Mouse (Mus musculus): Measurements from ENCODE around the gene Ttc39a. TPM values are rescaled to one million over a fixed set of nuclear protein-coding genes. Genes with fewer than 3 reads are reported as not detected.
A peak's percentile ranks its signal among the peaks of the same experiment; 100 is the strongest.

Ttc39a gene
- polyA plus RNA-seq, 1 experiment from 2014 or later = 19.8 TPM

GRCm38 (mm10) chr4:109442649-109443048 lies 36.2 kb downstream of the Ttc39a start:
- H3K9me3 ChIP-seq (ENCODE audit: control insufficient read depth, low read length) = no peaks in the 10 kb centered on the region
- H3K36me3 ChIP-seq (ENCODE audit: control insufficient read depth, insufficient read depth, low read length) = no peaks in the 10 kb centered on the region; the same call in 1 of the 2 replicates
- H3K27me3 ChIP-seq (replicated peaks; ENCODE audit: control insufficient read depth, insufficient read depth, low read length) = no peaks in the 10 kb centered on the region
- no peak overlapping the region for H3K9ac ChIP-seq (ENCODE audit: low read depth, low read length)
- H3K27ac ChIP-seq (ENCODE audit: low read length) = no peak overlapping the region
- H3K4me2 ChIP-seq (ENCODE audit: low read depth, low read length) = no peak overlapping the region
- WGBS = 75% methylated on average over 4 of the region's 4 CpGs
- H3K4me3 ChIP-seq (ENCODE audit: low read length) = no peak overlapping the region
- ATAC-seq = no peak
- H3K4me1 ChIP-seq (ENCODE audit: control insufficient read depth, insufficient read depth, low read length) = no peaks in the 10 kb centered on the region

- no peaks in the 10 kb centered on the region; the same call in 1 of the 2 replicates for H3K36me3 ChIP-seq (ENCODE audit: control insufficient read depth, insufficient read depth, low read length)
- no peak overlapping the region for H3K4me3 ChIP-seq (ENCODE audit: low read length)
- no peaks in the 10 kb centered on the region for H3K4me1 ChIP-seq (ENCODE audit: control insufficient read depth, insufficient read depth, low read length)
- H3K4me2 ChIP-seq (ENCODE audit: low read depth, low read length) = no peak overlapping the region
- no peaks in the 10 kb centered on the region for H3K27me3 ChIP-seq (replicated peaks; ENCODE audit: control insufficient read depth, insufficient read depth, low read length)
- H3K9me3 ChIP-seq (ENCODE audit: control insufficient read depth, low read length) = no peaks in the 10 kb centered on the region
- no peak overlapping the region for H3K27ac ChIP-seq (ENCODE audit: low read length)
- no peak for ATAC-seq
- 68% methylated on average over 6 of the region's 6 CpGs for WGBS
- no peak overlapping the region for H3K9ac ChIP-seq (ENCODE audit: low read depth, low read length)
Observed at GRCm38 (mm10) chr4:109444471-109444870, 38.0 kb downstream of the Ttc39a start.

GRCm38 (mm10) chr4:109444951-109445350 lies 38.5 kb downstream of the Ttc39a start:
- Histone ChIP-seq H3K9ac (ENCODE audit: low read depth, low read length) (no peak overlapping the region), H3K4me2 (ENCODE audit: low read depth, low read length) (no peak overlapping the region), H3K4me3 (ENCODE audit: low read length) (no peak overlapping the region), H3K27ac (ENCODE audit: low read length) (no peak overlapping the region), H3K27me3 (replicated peaks; ENCODE audit: control insufficient read depth, insufficient read depth, low read length) (no peaks in the 10 kb centered on the region), H3K9me3 (ENCODE audit: control insufficient read depth, low read length) (no peaks in the 10 kb centered on the region), H3K4me1 (ENCODE audit: control insufficient read depth, insufficient read depth, low read length) (no peaks in the 10 kb centered on the region), H3K36me3 (ENCODE audit: control insufficient read depth, insufficient read depth, low read length) (no peaks in the 10 kb centered on the region; the same call in 1 of the 2 replicates)
- no peak for ATAC-seq
- 82% methylated on average over 2 of the region's 2 CpGs for WGBS

- H3K36me3 ChIP-seq (ENCODE audit: control insufficient read depth, insufficient read depth, low read length) = no peaks in the 10 kb centered on the region; the same call in 1 of the 2 replicates
- 69% methylated on average over 2 of the region's 2 CpGs for WGBS
- peak; percentile 89 for ATAC-seq
Observed at GRCm38 (mm10) chr4:109445397-109445796, 39.0 kb downstream of the Ttc39a start.

GRCm38 (mm10) chr4:109445956-109446355 lies 39.5 kb downstream of the Ttc39a start:
- no peak overlapping the region for H3K4me2 ChIP-seq (ENCODE audit: low read depth, low read length)
- WGBS = 83% methylated on average over 1 of the region's 1 CpGs
- H3K27me3 ChIP-seq (replicated peaks; ENCODE audit: control insufficient read depth, insufficient read depth, low read length) = no peaks in the 10 kb centered on the region
- no peaks in the 10 kb centered on the region; the same call in 1 of the 2 replicates for H3K36me3 ChIP-seq (ENCODE audit: control insufficient read depth, insufficient read depth, low read length)
- H3K27ac ChIP-seq (ENCODE audit: low read length) = no peak overlapping the region
- H3K9ac ChIP-seq (ENCODE audit: low read depth, low read length) = no peak overlapping the region
- H3K4me3 ChIP-seq (ENCODE audit: low read length) = no peak overlapping the region
- no peaks in the 10 kb centered on the region for H3K9me3 ChIP-seq (ENCODE audit: control insufficient read depth, low read length)
- H3K4me1 ChIP-seq (ENCODE audit: control insufficient read depth, insufficient read depth, low read length) = no peaks in the 10 kb centered on the region
- no peak for ATAC-seq

More at GRCm38 (mm10) chr4:109445397-109445796, 39.0 kb downstream of the Ttc39a start:
- Histone ChIP-seq H3K9ac (ENCODE audit: low read depth, low read length) (no peak overlapping the region), H3K4me3 (ENCODE audit: low read length) (no peak overlapping the region), H3K9me3 (ENCODE audit: control insufficient read depth, low read length) (no peaks in the 10 kb centered on the region), H3K27me3 (replicated peaks; ENCODE audit: control insufficient read depth, insufficient read depth, low read length) (no peaks in the 10 kb centered on the region), H3K4me1 (ENCODE audit: control insufficient read depth, insufficient read depth, low read length) (no peaks in the 10 kb centered on the region), H3K27ac (ENCODE audit: low read length) (no peak overlapping the region), H3K4me2 (ENCODE audit: low read depth, low read length) (no peak overlapping the region)

GRCm38 (mm10) chr4:109448531-109448930 lies 42.1 kb downstream of the Ttc39a start:
- WGBS = 98% methylated on average over 2 of the region's 2 CpGs
- no peaks in the 10 kb centered on the region for H3K4me1 ChIP-seq (ENCODE audit: control insufficient read depth, insufficient read depth, low read length)
- no peaks in the 10 kb centered on the region for H3K9me3 ChIP-seq (ENCODE audit: control insufficient read depth, low read length)
- ATAC-seq = no peak
- no peak overlapping the region for H3K4me3 ChIP-seq (ENCODE audit: low read length)
- no peak overlapping the region for H3K4me2 ChIP-seq (ENCODE audit: low read depth, low read length)
- H3K36me3 ChIP-seq (ENCODE audit: control insufficient read depth, insufficient read depth, low read length) = no peaks in the 10 kb centered on the region
- no peak overlapping the region for H3K9ac ChIP-seq (ENCODE audit: low read depth, low read length)
- no peak overlapping the region for H3K27ac ChIP-seq (ENCODE audit: low read length)
- H3K27me3 ChIP-seq (replicated peaks; ENCODE audit: control insufficient read depth, insufficient read depth, low read length) = no peaks in the 10 kb centered on the region

GRCm38 (mm10) chr4:109456821-109457220 lies 50.4 kb downstream of the Ttc39a start:
- H3K9ac ChIP-seq (ENCODE audit: low read depth, low read length) = no peak overlapping the region
- no peak for ATAC-seq
- H3K9me3 ChIP-seq (ENCODE audit: control insufficient read depth, low read length) = no peaks in the 10 kb centered on the region
- H3K4me1 ChIP-seq (ENCODE audit: control insufficient read depth, insufficient read depth, low read length) = no peaks in the 10 kb centered on the region
- H3K4me2 ChIP-seq (ENCODE audit: low read depth, low read length) = no peak overlapping the region
- H3K4me3 ChIP-seq (ENCODE audit: low read length) = no peak overlapping the region
- peaks cover 3% of the 10 kb centered on the region; the same call in 1 of the 2 replicates for H3K36me3 ChIP-seq (ENCODE audit: control insufficient read depth, insufficient read depth, low read length)
- H3K27ac ChIP-seq (ENCODE audit: low read length) = no peak overlapping the region
- no peaks in the 10 kb centered on the region for H3K27me3 ChIP-seq (replicated peaks; ENCODE audit: control insufficient read depth, insufficient read depth, low read length)
- 86% methylated on average over 6 of the region's 6 CpGs for WGBS

GRCm38 (mm10) chr4:109460421-109461179 lies 54.2 kb downstream of the Ttc39a start:
- Histone ChIP-seq H3K36me3 (ENCODE audit: control insufficient read depth, insufficient read depth, low read length) (no peaks in the 10 kb centered on the region), H3K4me3 (ENCODE audit: low read length) (no peak overlapping the region), H3K4me1 (ENCODE audit: control insufficient read depth, insufficient read depth, low read length) (no peaks in the 10 kb centered on the region), H3K9me3 (ENCODE audit: control insufficient read depth, low read length) (no peaks in the 10 kb centered on the region), H3K4me2 (ENCODE audit: low read depth, low read length) (no peak overlapping the region; the same call in 1 of the 2 replicates), H3K27ac (ENCODE audit: low read length) (peak overlapping the region; percentile 83), H3K27me3 (replicated peaks; ENCODE audit: control insufficient read depth, insufficient read depth, low read length) (no peaks in the 10 kb centered on the region), H3K9ac (ENCODE audit: low read depth, low read length) (no peak overlapping the region)
- 44% methylated on average over 3 of the region's 3 CpGs for WGBS
- peak; percentile 91 for ATAC-seq

GRCm38 (mm10) chr4:109463892-109464291 lies 57.5 kb downstream of the Ttc39a start:
- Histone ChIP-seq H3K27ac (ENCODE audit: low read length) (no peak overlapping the region), H3K4me1 (ENCODE audit: control insufficient read depth, insufficient read depth, low read length) (no peaks in the 10 kb centered on the region), H3K27me3 (replicated peaks; ENCODE audit: control insufficient read depth, insufficient read depth, low read length) (no peaks in the 10 kb centered on the region), H3K4me2 (ENCODE audit: low read depth, low read length) (no peak overlapping the region), H3K4me3 (ENCODE audit: low read length) (no peak overlapping the region), H3K36me3 (ENCODE audit: control insufficient read depth, insufficient read depth, low read length) (no peaks in the 10 kb centered on the region), H3K9me3 (ENCODE audit: control insufficient read depth, low read length) (no peaks in the 10 kb centered on the region), H3K9ac (ENCODE audit: low read depth, low read length) (no peak overlapping the region)
- ATAC-seq = no peak

- no peak overlapping the region for H3K27ac ChIP-seq (ENCODE audit: low read length)
- no peak overlapping the region for H3K9ac ChIP-seq (ENCODE audit: low read depth, low read length)
- no peak overlapping the region for H3K4me2 ChIP-seq (ENCODE audit: low read depth, low read length)
- no peak for ATAC-seq
- H3K4me1 ChIP-seq (ENCODE audit: control insufficient read depth, insufficient read depth, low read length) = no peaks in the 10 kb centered on the region
- H3K27me3 ChIP-seq (replicated peaks; ENCODE audit: control insufficient read depth, insufficient read depth, low read length) = no peaks in the 10 kb centered on the region
- no peaks in the 10 kb centered on the region for H3K36me3 ChIP-seq (ENCODE audit: control insufficient read depth, insufficient read depth, low read length)
- H3K9me3 ChIP-seq (ENCODE audit: control insufficient read depth, low read length) = no peaks in the 10 kb centered on the region
- H3K4me3 ChIP-seq (ENCODE audit: low read length) = no peak overlapping the region
Observed at GRCm38 (mm10) chr4:109467687-109468086, 61.3 kb downstream of the Ttc39a start.

All from intestine, embryonic 16.5 days (tissue).